In the genomic region with DNA sequence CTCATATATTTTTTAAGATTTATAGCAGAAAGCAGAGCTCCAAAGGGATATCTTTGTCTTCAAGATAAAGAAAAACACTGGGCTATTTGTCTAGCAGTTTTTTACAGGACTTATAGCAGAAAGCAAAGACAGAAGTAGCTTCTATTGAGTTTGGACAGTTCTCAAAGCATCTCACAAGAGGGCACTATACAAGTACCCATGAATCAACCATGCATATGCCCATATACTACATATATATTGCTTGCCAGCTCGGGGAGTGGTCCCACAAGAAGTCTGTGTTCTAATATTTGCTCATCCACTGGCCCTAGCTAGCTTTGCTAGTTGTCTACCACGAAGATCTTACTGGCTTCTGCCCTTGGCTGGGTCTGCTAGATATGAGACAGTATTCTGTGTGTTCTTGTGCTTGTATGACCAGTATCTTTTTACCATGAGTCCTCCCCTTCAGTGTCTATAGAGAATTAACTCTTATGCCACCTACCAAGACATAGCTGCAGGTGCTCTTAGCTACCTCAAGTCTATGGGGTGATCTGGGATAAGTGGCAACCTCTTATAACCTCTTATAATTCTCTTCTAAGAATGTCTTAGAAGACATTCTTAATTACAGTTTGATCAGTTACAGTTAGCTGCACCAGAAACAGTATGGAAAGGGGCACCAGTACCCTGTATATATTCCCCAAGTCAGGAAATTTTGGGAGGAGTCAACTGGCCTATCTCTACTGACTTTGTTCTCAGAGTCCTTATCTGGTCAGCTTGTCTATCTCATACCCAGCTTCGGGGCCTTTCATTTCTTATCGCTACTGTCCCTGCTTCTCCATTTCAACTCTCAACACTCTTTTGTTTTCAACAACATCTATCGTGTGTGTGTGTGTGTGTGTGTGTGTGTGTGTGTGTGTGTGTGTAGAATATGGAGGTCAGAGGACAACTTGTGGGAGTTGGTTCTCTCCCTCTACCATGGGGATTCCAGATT, we compare ENCODE assay signal across 25 mouse cellular contexts. TPM values are rescaled to one million over a fixed set of nuclear protein-coding genes. Genes with fewer than 3 reads are reported as not detected.
DNase-seq lines count a peak whose midpoint lies in the region; ATAC-seq and TF ChIP-seq lines count a peak whose summit lies in the region.
"Had no signal": no experiment of that assay in that cellular context is flagged by ENCODE, and none has a peak within 500 bp of the region (broad histone marks: within the 10 kb centered on the region; RNA-seq: fewer than 3 reads in every experiment).

No protein-coding gene starts in this region.

- no peak for TF ChIP-seq EP300 in liver, postnatal 0 days (IDR thresholded peaks at IDR 0.05; ENCODE audit: low read depth)

- 84% methylated on average over 5 of the region's 5 CpGs for WGBS in forebrain, embryonic 10.5 days
- WGBS in forebrain, postnatal 0 days = 82% methylated on average over 5 of the region's 5 CpGs
- 30% methylated on average over 5 of the region's 5 CpGs for WGBS in liver, embryonic 12.5 days (ENCODE audit: insufficient replicate concordance)
- WGBS in liver, postnatal 0 days (ENCODE audit: insufficient replicate concordance) = 45% methylated on average over 5 of the region's 5 CpGs
- WGBS in liver, embryonic 13.5 days (ENCODE audit: insufficient replicate concordance) = 23% methylated on average over 5 of the region's 5 CpGs

- H3K4me2 ChIP-seq in forebrain, postnatal 0 days (ENCODE audit: low read depth) = no peak overlapping the region
- peak overlapping the region; percentile 24; the same call in 1 of the 2 replicates for H3K4me2 ChIP-seq in liver, embryonic 12.5 days
- H3K4me2 ChIP-seq in liver, postnatal 0 days (ENCODE audit: low read depth, low read length) = no peak overlapping the region
- no peak overlapping the region for H3K4me2 ChIP-seq in liver, embryonic 13.5 days
- H3K4me2 ChIP-seq: hindbrain, embryonic 15.5 days; limb, embryonic 12.5 days; neural tube, embryonic 13.5 days; stomach, embryonic 15.5 days had no signal

- H3K4me1 ChIP-seq in forebrain, embryonic 10.5 days = no peaks in the 10 kb centered on the region
- no peaks in the 10 kb centered on the region for H3K4me1 ChIP-seq in forebrain, postnatal 0 days (ENCODE audit: insufficient read depth)
- peaks cover 16% of the 10 kb centered on the region for H3K4me1 ChIP-seq in liver, embryonic 12.5 days
- H3K4me1 ChIP-seq in liver, postnatal 0 days (ENCODE audit: insufficient read depth) = 0 out of 2 replicates have a peak, but pooled peaks cover 2% of the 10 kb centered on the region
- H3K4me1 ChIP-seq in liver, embryonic 13.5 days (replicated peaks) = peaks cover 18% of the 10 kb centered on the region
- H3K4me1 ChIP-seq: hindbrain, embryonic 15.5 days; limb, embryonic 12.5 days; neural tube, embryonic 13.5 days; stomach, embryonic 15.5 days had no signal

- no peak overlapping the region for H3K9ac ChIP-seq in forebrain, postnatal 0 days
- H3K9ac ChIP-seq in liver, embryonic 12.5 days = no peak overlapping the region
- no peak overlapping the region for H3K9ac ChIP-seq in liver, postnatal 0 days (replicated peaks)
- no peak overlapping the region for H3K9ac ChIP-seq in liver, embryonic 13.5 days
- H3K9ac ChIP-seq: hindbrain, embryonic 15.5 days; limb, embryonic 12.5 days; neural tube, embryonic 13.5 days; stomach, embryonic 15.5 days had no signal

- ATAC-seq in forebrain, postnatal 0 days = no peak
- peak; percentile 70 for ATAC-seq in liver, embryonic 12.5 days
- no peak for ATAC-seq in liver, postnatal 0 days
- ATAC-seq in liver, embryonic 13.5 days (ENCODE audit: low read depth) = peak; percentile 79
- ATAC-seq in monocyte, adult 5-6 weeks (replicated peaks; ENCODE audit: insufficient number of reproducible peaks, low FRiP score, low TSS enrichment, poor library complexity, severe bottlenecking) = no peak
- ATAC-seq: forebrain, embryonic 16.5 days had no signal

- no peak overlapping the region for H3K27ac ChIP-seq in forebrain, embryonic 10.5 days
- no peak overlapping the region for H3K27ac ChIP-seq in forebrain, postnatal 0 days (ENCODE audit: low read depth, low read length)
- H3K27ac ChIP-seq in liver, embryonic 12.5 days = peak overlapping the region; percentile 45; the same call in 1 of the 2 replicates
- no peak overlapping the region for H3K27ac ChIP-seq in liver, postnatal 0 days (ENCODE audit: low read depth)
- H3K27ac ChIP-seq in liver, embryonic 13.5 days = no peak overlapping the region
- H3K27ac ChIP-seq: hindbrain, embryonic 15.5 days; limb, embryonic 12.5 days; neural tube, embryonic 13.5 days; stomach, embryonic 15.5 days had no signal

- TF ChIP-seq CTCF in forebrain, postnatal 0 days (IDR thresholded peaks at IDR 0.05; ENCODE audit: low read depth) = no peak
- TF ChIP-seq CTCF in liver, postnatal 0 days (IDR thresholded peaks at IDR 0.05; ENCODE audit: low read depth) = no peak

- H3K9me3 ChIP-seq in forebrain, embryonic 10.5 days = no peaks in the 10 kb centered on the region
- no peaks in the 10 kb centered on the region for H3K9me3 ChIP-seq in forebrain, postnatal 0 days (ENCODE audit: low read length)
- no peaks in the 10 kb centered on the region for H3K9me3 ChIP-seq in liver, embryonic 12.5 days (replicated peaks)
- H3K9me3 ChIP-seq in liver, postnatal 0 days (ENCODE audit: low read length) = no peaks in the 10 kb centered on the region
- no peaks in the 10 kb centered on the region for H3K9me3 ChIP-seq in liver, embryonic 13.5 days (replicated peaks)
- H3K9me3 ChIP-seq: hindbrain, embryonic 15.5 days; limb, embryonic 12.5 days; neural tube, embryonic 13.5 days; stomach, embryonic 15.5 days had no signal

- H3K27me3 ChIP-seq in forebrain, embryonic 10.5 days (ENCODE audit: poor library complexity, severe bottlenecking) = no peaks in the 10 kb centered on the region
- H3K27me3 ChIP-seq in forebrain, postnatal 0 days (ENCODE audit: insufficient read depth, low read length) = no peaks in the 10 kb centered on the region
- no peaks in the 10 kb centered on the region for H3K27me3 ChIP-seq in liver, embryonic 12.5 days (replicated peaks)
- no peaks in the 10 kb centered on the region for H3K27me3 ChIP-seq in liver, postnatal 0 days (ENCODE audit: insufficient read depth, low read length)
- H3K27me3 ChIP-seq in liver, embryonic 13.5 days = no peaks in the 10 kb centered on the region
- H3K27me3 ChIP-seq: hindbrain, embryonic 15.5 days; limb, embryonic 12.5 days; neural tube, embryonic 13.5 days; stomach, embryonic 15.5 days had no signal

- DNase-seq in forebrain, embryonic 10.5 days (ENCODE audit: extremely low spot score, low spot score) = peak; percentile 9
- DNase-seq in forebrain, postnatal 0 days = no peak
- DNase-seq in liver, postnatal 0 days = no peak
- DNase-seq in liver, embryonic 13.5 days = no peak
- DNase-seq in cerebellum, postnatal 25 days = no peak
- DNase-seq in cerebellum, adult 11-12 months = no peak
- DNase-seq: cerebellum, postnatal 36 days; kidney, adult 11 months; kidney, postnatal 14 days; right cerebral cortex, postnatal 14 days had no signal

- no peaks in the 10 kb centered on the region for H3K36me3 ChIP-seq in forebrain, embryonic 10.5 days (replicated peaks)
- H3K36me3 ChIP-seq in forebrain, postnatal 0 days (ENCODE audit: insufficient read depth) = no peaks in the 10 kb centered on the region
- no peaks in the 10 kb centered on the region for H3K36me3 ChIP-seq in liver, embryonic 12.5 days
- no peaks in the 10 kb centered on the region for H3K36me3 ChIP-seq in liver, postnatal 0 days (replicated peaks; ENCODE audit: insufficient read depth, low read length)
- no peaks in the 10 kb centered on the region for H3K36me3 ChIP-seq in liver, embryonic 13.5 days
- H3K36me3 ChIP-seq: hindbrain, embryonic 15.5 days; limb, embryonic 12.5 days; neural tube, embryonic 13.5 days; stomach, embryonic 15.5 days had no signal

- no peak overlapping the region for H3K4me3 ChIP-seq in forebrain, embryonic 10.5 days
- no peak overlapping the region for H3K4me3 ChIP-seq in forebrain, postnatal 0 days (ENCODE audit: low read depth, low read length)
- no peak overlapping the region for H3K4me3 ChIP-seq in liver, embryonic 12.5 days
- H3K4me3 ChIP-seq in liver, postnatal 0 days (ENCODE audit: low read depth, low read length) = no peak overlapping the region
- no peak overlapping the region for H3K4me3 ChIP-seq in liver, embryonic 13.5 days (replicated peaks)
- H3K4me3 ChIP-seq: erythroblast, embryonic 14.5 days; hindbrain, embryonic 15.5 days; limb, embryonic 12.5 days; neural tube, embryonic 13.5 days; stomach, embryonic 15.5 days had no signal

RNA-seq across cellular contexts. Expression of gene Cmtm3, which starts 6.3 kb away (rescaled TPM):
- polyA plus RNA-seq in forebrain, embryonic 10.5 days (2016; fragmentation: Nextera tagmentation; extraction: Ambion mirVana) = 68.5 and 70.9 TPM in 2 replicates
- total RNA-seq in forebrain, postnatal 0 days (2014; rRNA removed) = 18.4 and 22.0 TPM in 2 replicates
- 33.0 and 34.4 TPM in 2 replicates for polyA plus RNA-seq in forebrain, postnatal 0 days (2015; fragmentation: Nextera tagmentation; extraction: Ambion mirVana)
- polyA plus RNA-seq in liver, embryonic 12.5 days (2016; fragmentation: Nextera tagmentation; extraction: Ambion mirVana) = 34.5 and 34.8 TPM in 2 replicates
- 24.9 and 25.0 TPM in 2 replicates for polyA plus RNA-seq in liver, postnatal 0 days (2015; fragmentation: Nextera tagmentation; extraction: Ambion mirVana)
- polyA plus RNA-seq in liver, embryonic 13.5 days (2015; fragmentation: Nextera tagmentation; extraction: Ambion mirVana) = 20.9 and 23.5 TPM in 2 replicates
- total RNA-seq in monocyte, adult 5-6 weeks (2017) = 14.1 to 17.1 TPM (median 16.7 TPM) in 3 replicates

RNA-seq across cellular contexts. Expression of gene Cmtm2b, which starts 10.9 kb away (rescaled TPM):
- polyA plus RNA-seq in forebrain, embryonic 10.5 days (2016; fragmentation: Nextera tagmentation; extraction: Ambion mirVana) = not detected in 2 replicates
- 0.38 TPM in 1 of 2 replicates, not detected in the other for total RNA-seq in forebrain, postnatal 0 days (2014; rRNA removed)
- not detected in 2 replicates for polyA plus RNA-seq in forebrain, postnatal 0 days (2015; fragmentation: Nextera tagmentation; extraction: Ambion mirVana)
- polyA plus RNA-seq in liver, embryonic 12.5 days (2016; fragmentation: Nextera tagmentation; extraction: Ambion mirVana) = not detected in 2 replicates
- not detected in 2 replicates for polyA plus RNA-seq in liver, postnatal 0 days (2015; fragmentation: Nextera tagmentation; extraction: Ambion mirVana)
- not detected in 2 replicates for polyA plus RNA-seq in liver, embryonic 13.5 days (2015; fragmentation: Nextera tagmentation; extraction: Ambion mirVana)
- total RNA-seq in monocyte, adult 5-6 weeks (2017) = 2.6 TPM in 1 of 3 replicates, not detected in the others
- total RNA-seq: adrenal gland, postnatal 4 days; gastrocnemius, adult 18-20 months; granulocyte monocyte progenitor cell, adult 5-6 weeks had no signal
- polyA plus RNA-seq: embryonic facial prominence, embryonic 11.5 days; erythroblast, embryonic 14.5 days; forebrain, embryonic 16.5 days; heart, postnatal 0 days; hindbrain, embryonic 15.5 days; limb, embryonic 12.5 days; lung, embryonic 16.5 days; neural tube, embryonic 13.5 days; spleen, adult 2 months; stomach, embryonic 15.5 days had no signal

RNA-seq across cellular contexts. Expression of gene Gm11020, which starts 11.6 kb away (rescaled TPM):
- polyA plus RNA-seq in forebrain, embryonic 10.5 days (2016; fragmentation: Nextera tagmentation; extraction: Ambion mirVana) = not detected in 2 replicates
- total RNA-seq in forebrain, postnatal 0 days (2014; rRNA removed) = not detected in 2 replicates
- not detected in 2 replicates for polyA plus RNA-seq in forebrain, postnatal 0 days (2015; fragmentation: Nextera tagmentation; extraction: Ambion mirVana)
- polyA plus RNA-seq in liver, embryonic 12.5 days (2016; fragmentation: Nextera tagmentation; extraction: Ambion mirVana) = not detected in 2 replicates
- not detected in 2 replicates for polyA plus RNA-seq in liver, postnatal 0 days (2015; fragmentation: Nextera tagmentation; extraction: Ambion mirVana)
- not detected in 2 replicates for polyA plus RNA-seq in liver, embryonic 13.5 days (2015; fragmentation: Nextera tagmentation; extraction: Ambion mirVana)
- not detected in 3 replicates for total RNA-seq in monocyte, adult 5-6 weeks (2017)
- total RNA-seq: adrenal gland, postnatal 4 days; gastrocnemius, adult 18-20 months; granulocyte monocyte progenitor cell, adult 5-6 weeks had no signal
- polyA plus RNA-seq: embryonic facial prominence, embryonic 11.5 days; erythroblast, embryonic 14.5 days; forebrain, embryonic 16.5 days; heart, postnatal 0 days; hindbrain, embryonic 15.5 days; limb, embryonic 12.5 days; lung, embryonic 16.5 days; neural tube, embryonic 13.5 days; spleen, adult 2 months; stomach, embryonic 15.5 days had no signal

RNA-seq across cellular contexts. Expression of gene Cmtm1, which starts 23.0 kb away (rescaled TPM):
- polyA plus RNA-seq in forebrain, embryonic 10.5 days (2016; fragmentation: Nextera tagmentation; extraction: Ambion mirVana) = not detected in 2 replicates
- 0.62 TPM in 1 of 2 replicates, not detected in the other for total RNA-seq in forebrain, postnatal 0 days (2014; rRNA removed)
- not detected in 2 replicates for polyA plus RNA-seq in forebrain, postnatal 0 days (2015; fragmentation: Nextera tagmentation; extraction: Ambion mirVana)
- polyA plus RNA-seq in liver, embryonic 12.5 days (2016; fragmentation: Nextera tagmentation; extraction: Ambion mirVana) = not detected in 2 replicates
- polyA plus RNA-seq in liver, postnatal 0 days (2015; fragmentation: Nextera tagmentation; extraction: Ambion mirVana) = not detected in 2 replicates
- not detected in 2 replicates for polyA plus RNA-seq in liver, embryonic 13.5 days (2015; fragmentation: Nextera tagmentation; extraction: Ambion mirVana)
- total RNA-seq in monocyte, adult 5-6 weeks (2017) = not detected in 3 replicates
- total RNA-seq: adrenal gland, postnatal 4 days; gastrocnemius, adult 18-20 months; granulocyte monocyte progenitor cell, adult 5-6 weeks had no signal
- polyA plus RNA-seq: embryonic facial prominence, embryonic 11.5 days; erythroblast, embryonic 14.5 days; forebrain, embryonic 16.5 days; heart, postnatal 0 days; hindbrain, embryonic 15.5 days; limb, embryonic 12.5 days; lung, embryonic 16.5 days; neural tube, embryonic 13.5 days; spleen, adult 2 months; stomach, embryonic 15.5 days had no signal

RNA-seq across cellular contexts. Expression of gene Gm45711, which starts 23.1 kb away (rescaled TPM):
- not detected in 2 replicates for polyA plus RNA-seq in forebrain, embryonic 10.5 days (2016; fragmentation: Nextera tagmentation; extraction: Ambion mirVana)
- total RNA-seq in forebrain, postnatal 0 days (2014; rRNA removed) = not detected in 2 replicates
- not detected in 2 replicates for polyA plus RNA-seq in forebrain, postnatal 0 days (2015; fragmentation: Nextera tagmentation; extraction: Ambion mirVana)
- polyA plus RNA-seq in liver, embryonic 12.5 days (2016; fragmentation: Nextera tagmentation; extraction: Ambion mirVana) = not detected in 2 replicates
- polyA plus RNA-seq in liver, postnatal 0 days (2015; fragmentation: Nextera tagmentation; extraction: Ambion mirVana) = not detected in 2 replicates
- polyA plus RNA-seq in liver, embryonic 13.5 days (2015; fragmentation: Nextera tagmentation; extraction: Ambion mirVana) = not detected in 2 replicates
- total RNA-seq in monocyte, adult 5-6 weeks (2017) = not detected in 3 replicates
- total RNA-seq: adrenal gland, postnatal 4 days; gastrocnemius, adult 18-20 months; granulocyte monocyte progenitor cell, adult 5-6 weeks had no signal
- polyA plus RNA-seq: embryonic facial prominence, embryonic 11.5 days; erythroblast, embryonic 14.5 days; forebrain, embryonic 16.5 days; heart, postnatal 0 days; hindbrain, embryonic 15.5 days; limb, embryonic 12.5 days; lung, embryonic 16.5 days; neural tube, embryonic 13.5 days; spleen, adult 2 months; stomach, embryonic 15.5 days had no signal

Comparison
In these comparisons a context has a peak if more than half of its experiments do, and no peak if none do; other contexts are left out.
1. ATAC-seq: peak in liver, embryonic 12.5 days (single experiment) and liver, embryonic 13.5 days (single experiment); none in forebrain, postnatal 0 days (single experiment), liver, postnatal 0 days (single experiment) and monocyte, adult 5-6 weeks (single experiment).